Mouse (Mus musculus) ES-Bruce4 (cell line): ENCODE data around the gene Elobl. TPM values are rescaled to one million over a fixed set of nuclear protein-coding genes. Genes with fewer than 3 reads are reported as not detected.

Source experiments
- H3K27ac ChIP-seq: 2 replicates; pipeline ENCODE4 v1.5.1; 2012; ENCODE audit warnings: low read length, inconsistent platforms; ENCODE audit not compliant: insufficient read depth
- H3K27me3 ChIP-seq: 2 replicates; pipeline ENCODE4 v1.6.1; 2012; ENCODE audit warnings: mild to moderate bottlenecking, low read length, inconsistent platforms; ENCODE audit not compliant: control insufficient read depth, poor library complexity, insufficient read depth, severe bottlenecking
- H3K36me3 ChIP-seq: 2 replicates; pipeline ENCODE4 v1.6.1; 2012; ENCODE audit warnings: inconsistent platforms, mild to moderate bottlenecking, low read length, moderate library complexity; ENCODE audit not compliant: control insufficient read depth, poor library complexity, insufficient read depth, severe bottlenecking
- H3K4me1 ChIP-seq: one replicate; pipeline ENCODE4 v1.8.1; 2011; ENCODE audit warnings: low read length; ENCODE audit not compliant: control insufficient read depth, insufficient read depth
- H3K4me3 ChIP-seq: 2 replicates; pipeline ENCODE4 v1.5.1; 2011; ENCODE audit warnings: low read depth, mild to moderate bottlenecking, low read length
- H3K9ac ChIP-seq: 2 replicates; pipeline ENCODE4 v1.6.1; 2012; ENCODE audit warnings: low read depth, mild to moderate bottlenecking, inconsistent platforms; ENCODE audit not compliant: poor library complexity, severe bottlenecking
- H3K9me3 ChIP-seq: replicated peaks from 2 replicates; pipeline ENCODE4 v1.6.1; 2012; ENCODE audit warnings: mild to moderate bottlenecking, low read length, inconsistent platforms; ENCODE audit not compliant: control insufficient read depth, poor library complexity, insufficient read depth, severe bottlenecking
- CTCF ChIP-seq: IDR thresholded peaks from one replicate; pipeline ENCODE4 v1.8.1; 2011; ENCODE audit warnings: low read depth, low read length
- EP300 ChIP-seq: IDR thresholded peaks from 2 replicates; pipeline ENCODE4 v1.6.1; 2011; ENCODE audit warnings: low read depth, low read length; ENCODE audit not compliant: insufficient read depth
- POLR2A ChIP-seq: IDR thresholded peaks from one replicate; pipeline ENCODE4 v1.8.1; 2011; ENCODE audit warnings: low read length; ENCODE audit not compliant: insufficient read depth
- polyA plus RNA-seq: library from polyadenylated mRNA; stranded (reverse); fragments of >200 nt; gene quantifications from 2 replicates; pipeline ENCODE4 v1.2.4, GENCODE M21; 2011; ENCODE audit warnings: low read depth; ENCODE audit not compliant: missing spikeins, insufficient read depth, insufficient read length

Gene Elobl
- polyA plus RNA-seq, 1 experiment, result 13.8 TPM

- Histone ChIP-seq H3K4me1 (peaks cover 3% of the 10 kb centered on the region), H3K27me3 (no peaks in the 10 kb centered on the region), H3K27ac (no peak overlapping the region), H3K36me3 (peaks cover 44% of the 10 kb centered on the region), H3K9me3 (no peaks in the 10 kb centered on the region), H3K4me3 (no peak overlapping the region), H3K9ac (no peak overlapping the region)
- TF ChIP-seq CTCF, result peak; percentile 88
- TF ChIP-seq POLR2A, result no peak
Observed at GRCm38 (mm10) chr11:88986616-88987015, 19.9 kb upstream of the Elobl start.

- Histone ChIP-seq H3K9ac (no peak overlapping the region), H3K4me3 (no peak overlapping the region), H3K9me3 (no peaks in the 10 kb centered on the region), H3K4me1 (peaks cover 3% of the 10 kb centered on the region), H3K27ac (no peak overlapping the region), H3K36me3 (peaks cover 34% of the 10 kb centered on the region), H3K27me3 (no peaks in the 10 kb centered on the region)
- TF ChIP-seq POLR2A (no peak), CTCF (no peak), EP300 (no peak)
Observed at GRCm38 (mm10) chr11:88981337-88981736, 14.6 kb upstream of the Elobl start.

GRCm38 (mm10) chr11:88977188-88977587, 10.5 kb upstream of the Elobl start:
- no peaks in the 10 kb centered on the region for H3K27me3 ChIP-seq
- no peak for TF ChIP-seq CTCF
- TF ChIP-seq EP300, result no peak
- TF ChIP-seq POLR2A, result no peak

GRCm38 (mm10) chr11:88976320-88976719, 9.6 kb upstream of the Elobl start:
- no peaks in the 10 kb centered on the region for H3K27me3 ChIP-seq
- no peaks in the 10 kb centered on the region for H3K9me3 ChIP-seq
- peaks cover 3% of the 10 kb centered on the region; the same call in 1 of the 2 replicates for H3K36me3 ChIP-seq
- no peak overlapping the region for H3K27ac ChIP-seq
- H3K4me1 ChIP-seq, result peaks cover 2% of the 10 kb centered on the region
- H3K9ac ChIP-seq, result no peak overlapping the region
- H3K4me3 ChIP-seq, result no peak overlapping the region
- peak; percentile 30 for TF ChIP-seq CTCF
- no peak for TF ChIP-seq EP300

More at GRCm38 (mm10) chr11:88977188-88977587, 10.5 kb upstream of the Elobl start:
- H3K9me3 ChIP-seq, result no peaks in the 10 kb centered on the region
- H3K36me3 ChIP-seq, result peaks cover 8% of the 10 kb centered on the region
- no peak overlapping the region for H3K9ac ChIP-seq
- peaks cover 2% of the 10 kb centered on the region for H3K4me1 ChIP-seq
- no peak overlapping the region for H3K27ac ChIP-seq
- no peak overlapping the region for H3K4me3 ChIP-seq

GRCm38 (mm10) chr11:88973776-88974701, 7.3 kb upstream of the Elobl start:
- peak overlapping the region; percentile 77 for H3K9ac ChIP-seq
- TF ChIP-seq POLR2A (no peak), CTCF (peak; percentile 77), EP300 (no peak)
- peaks cover 2% of the 10 kb centered on the region for H3K4me1 ChIP-seq
- no peaks in the 10 kb centered on the region for H3K9me3 ChIP-seq
- no peaks in the 10 kb centered on the region for H3K27me3 ChIP-seq
- H3K36me3 ChIP-seq, result no peaks in the 10 kb centered on the region; the same call in 1 of the 2 replicates
- H3K4me3 ChIP-seq, result peak overlapping the region; percentile 78
- peak overlapping the region; percentile 24; the same call in 1 of the 2 replicates for H3K27ac ChIP-seq

GRCm38 (mm10) chr11:88970202-88970732, 3.5 kb upstream of the Elobl start, which contains the start of gene Coil:
Gene Coil (plus strand): TSS chr11:88970252.
- no peak within 1 kb of the TSS for H3K9ac ChIP-seq
- peaks cover 2% of the 10 kb centered on the region for H3K4me1 ChIP-seq
- TF ChIP-seq POLR2A (no peak), CTCF (no peak), EP300 (no peak)
- H3K27ac ChIP-seq, result no peak within 1 kb of the TSS
- no peaks in the 10 kb centered on the region; the same call in 1 of the 2 replicates for H3K36me3 ChIP-seq
- H3K4me3 ChIP-seq, result 0 out of 2 replicates have a peak within 1 kb of the TSS, but pooled peaks have one; percentile 18
- no peaks in the 10 kb centered on the region for H3K9me3 ChIP-seq
- H3K27me3 ChIP-seq, result no peaks in the 10 kb centered on the region
